Comparison of ENCODE assay signal across 8 mouse cellular contexts in genomic region chr10:24448001-24448561, GRCm38 (mm10).
A peak's percentile ranks its signal among the peaks of the same experiment; 100 is the strongest.
DNase-seq lines count a peak whose midpoint lies in the region; ATAC-seq lines count a peak whose summit lies in the region.

No protein-coding gene starts in this region.

- no peaks in the 10 kb centered on the region for H3K36me3 ChIP-seq in heart, embryonic 10.5 days
- H3K36me3 ChIP-seq in kidney, embryonic 16.5 days (ENCODE audit: insufficient read depth, low read length), result no peaks in the 10 kb centered on the region
- H3K36me3 ChIP-seq in stomach, embryonic 14.5 days (ENCODE audit: control insufficient read depth, insufficient read depth, low read length), result no peaks in the 10 kb centered on the region

- peak overlapping the region; percentile 64; the same call in 1 of the 2 replicates for H3K27ac ChIP-seq in heart, embryonic 10.5 days
- peak overlapping the region; percentile 88 for H3K27ac ChIP-seq in kidney, embryonic 16.5 days (ENCODE audit: low read length)
- H3K27ac ChIP-seq in stomach, embryonic 14.5 days (ENCODE audit: low read length), result peak overlapping the region; percentile 95

- H3K9me3 ChIP-seq in heart, embryonic 10.5 days, result no peaks in the 10 kb centered on the region
- H3K9me3 ChIP-seq in kidney, embryonic 16.5 days (ENCODE audit: low read length), result 0 out of 2 replicates have a peak, but pooled peaks cover 3% of the 10 kb centered on the region
- no peaks in the 10 kb centered on the region for H3K9me3 ChIP-seq in stomach, embryonic 14.5 days (ENCODE audit: control insufficient read depth, low read depth, low read length)

- peaks cover 29% of the 10 kb centered on the region for H3K4me1 ChIP-seq in heart, embryonic 10.5 days
- peaks cover 13% of the 10 kb centered on the region for H3K4me1 ChIP-seq in kidney, embryonic 16.5 days (ENCODE audit: insufficient read depth, low read length)
- peaks cover 13% of the 10 kb centered on the region for H3K4me1 ChIP-seq in stomach, embryonic 14.5 days (ENCODE audit: control insufficient read depth, insufficient read depth, low read length)

- WGBS in heart, embryonic 10.5 days, result 72% methylated on average over 9 of the region's 9 CpGs
- 49% methylated on average over 9 of the region's 9 CpGs for WGBS in kidney, embryonic 16.5 days
- WGBS in stomach, embryonic 14.5 days, result 32% methylated on average over 9 of the region's 9 CpGs

- peak; percentile 6 for DNase-seq in ovary, postnatal 36 days (ENCODE audit: low spot score)
- DNase-seq in ovary, postnatal 14 days (ENCODE audit: low spot score), result no peak
- no peak for DNase-seq in heart, embryonic 10.5 days (ENCODE audit: low spot score)
- no peak for DNase-seq in thymus, postnatal 36 days
- no peak for DNase-seq in layer of hippocampus, postnatal 14 days (ENCODE audit: low spot score in 2 of 2)

- H3K4me2 ChIP-seq in kidney, embryonic 16.5 days (replicated peaks; ENCODE audit: low read depth, low read length), result no peak overlapping the region
- H3K4me2 ChIP-seq in stomach, embryonic 14.5 days (replicated peaks; ENCODE audit: low read depth, low read length), result no peak overlapping the region

- peak; percentile 61 for ATAC-seq in kidney, embryonic 16.5 days (ENCODE audit: low FRiP score, low TSS enrichment)
- peak; percentile 62; the same call in 1 of the 2 replicates for ATAC-seq in stomach, embryonic 14.5 days (ENCODE audit: insufficient number of reproducible peaks, insufficient read depth, low FRiP score, low read depth)
- no peak for ATAC-seq in megakaryocyte, adult 5-6 weeks (ENCODE audit: poor library complexity, severe bottlenecking)

- H3K27me3 ChIP-seq in heart, embryonic 10.5 days (ENCODE audit: insufficient read depth, poor library complexity, severe bottlenecking), result no peaks in the 10 kb centered on the region
- H3K27me3 ChIP-seq in kidney, embryonic 16.5 days (ENCODE audit: insufficient read depth, low read length), result no peaks in the 10 kb centered on the region
- no peaks in the 10 kb centered on the region for H3K27me3 ChIP-seq in stomach, embryonic 14.5 days (ENCODE audit: control insufficient read depth, insufficient read depth, low read length)

- peak overlapping the region; percentile 18; the same call in 1 of the 2 replicates for H3K9ac ChIP-seq in kidney, embryonic 16.5 days (replicated peaks; ENCODE audit: low read length)
- H3K9ac ChIP-seq in stomach, embryonic 14.5 days (replicated peaks; ENCODE audit: low read depth, low read length), result no peak overlapping the region; the same call in 1 of the 2 replicates

- no peak overlapping the region for H3K4me3 ChIP-seq in heart, embryonic 10.5 days
- no peak overlapping the region for H3K4me3 ChIP-seq in kidney, embryonic 16.5 days (ENCODE audit: low read length)
- H3K4me3 ChIP-seq in stomach, embryonic 14.5 days (ENCODE audit: low read depth, low read length), result no peak overlapping the region
